Mouse (Mus musculus) kidney, embryonic 16.5 days (tissue): ENCODE measurements at regions not wholly inside any gene's neighbourhood (a gene's known extent, or its start where the extent isn't known, plus 50 kb on each side); places are given as distances from the start of the nearest gene placed in this dataset.
A peak's percentile ranks its signal among the peaks of the same experiment; 100 is the strongest.

Experiments
- ATAC-seq: fragments of 200-750 bp; cut with Nextera tagmentation; 2 replicates; pipeline ENCODE4 v1.8.0; 2017; ENCODE audit warnings: moderate TSS enrichment; ENCODE audit not compliant: low FRiP score, low TSS enrichment
- H3K27ac ChIP-seq: fragments of 300-500 bp; sonication (generic); 2 replicates; pipeline ENCODE4 v1.5.1; 2014; ENCODE audit warnings: low read length
- H3K27me3 ChIP-seq: fragments of 300-500 bp; sonication (generic); 2 replicates; pipeline ENCODE4 v1.6.1; 2014; ENCODE audit warnings: low read length, control low read depth, mixed read lengths; ENCODE audit not compliant: insufficient read depth
- H3K36me3 ChIP-seq: fragments of 300-500 bp; sonication (generic); 2 replicates; pipeline ENCODE4 v1.6.1; 2014; ENCODE audit warnings: low read length, control low read depth, mixed read lengths; ENCODE audit not compliant: insufficient read depth
- H3K4me1 ChIP-seq: fragments of 300-500 bp; sonication (generic); 2 replicates; pipeline ENCODE4 v1.6.1; 2014; ENCODE audit warnings: low read length, control low read depth, mixed read lengths; ENCODE audit not compliant: insufficient read depth
- H3K4me2 ChIP-seq: fragments of 300-500 bp; sonication (generic); replicated peaks from 2 replicates; pipeline ENCODE4 v1.6.1; 2014; ENCODE audit warnings: low read depth, low read length
- H3K4me3 ChIP-seq: fragments of 300-500 bp; sonication (generic); 2 replicates; pipeline ENCODE4 v1.5.1; 2014; ENCODE audit warnings: mild to moderate bottlenecking, low read length
- H3K9ac ChIP-seq: fragments of 300-500 bp; sonication (generic); replicated peaks from 2 replicates; pipeline ENCODE4 v1.6.1; 2014; ENCODE audit warnings: low read length
- H3K9me3 ChIP-seq: fragments of 300-500 bp; sonication (generic); 2 replicates; pipeline ENCODE4 v1.6.1; 2016; ENCODE audit warnings: low read length, control low read depth
- WGBS: fragments of 180-500 bp; shearing (Covaris S2); extraction: QIAGEN DNeasy Blood & Tissue Kit; methylation state at CpG from one replicate; pipeline ENCODE4 v1.1.7; 2014; 5-methylcytosine and 5-hydroxymethylcytosine counted together

DNA sequence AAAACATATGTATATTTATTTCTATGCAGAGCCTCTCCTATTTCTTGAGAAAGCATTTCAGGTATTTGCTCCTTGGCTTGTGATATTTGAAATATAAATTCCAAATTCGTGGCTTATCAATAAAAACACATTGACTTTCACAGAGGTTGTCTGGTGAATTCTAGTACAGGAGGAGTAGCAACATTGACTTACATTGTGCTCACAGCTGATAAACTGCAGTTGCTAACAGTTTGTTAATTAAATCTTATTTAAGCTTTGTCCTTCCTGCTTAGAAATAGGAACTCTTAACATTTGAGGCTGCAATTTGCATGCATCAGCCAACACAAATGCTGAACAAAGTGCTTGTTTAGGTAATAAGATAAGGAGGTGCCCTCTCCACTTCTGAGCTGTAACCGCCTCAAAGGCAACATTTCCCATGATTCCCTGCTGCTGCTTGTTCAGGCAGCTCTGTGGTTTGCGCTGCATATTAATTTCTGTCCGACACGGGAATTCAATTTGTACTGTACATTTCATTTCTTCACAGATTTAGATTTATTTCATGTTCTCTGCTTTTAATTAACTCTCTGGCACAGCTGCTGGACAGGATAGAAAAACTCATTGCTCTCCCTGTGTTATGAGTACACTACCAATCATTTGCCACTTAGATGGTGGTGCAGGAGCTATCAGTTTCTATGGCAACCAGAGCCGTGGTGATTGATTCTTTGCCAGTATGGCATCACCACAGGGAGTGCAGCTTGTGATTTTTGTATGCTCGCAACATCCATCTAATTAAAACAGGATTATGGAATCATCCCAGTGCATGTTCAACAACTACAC lies 219.0 kb downstream of the Zfp352 start:
- ATAC-seq = no peak
- no peak overlapping the region for H3K4me2 ChIP-seq

GRCm38 (mm10) chr4:90438191-90438922 lies 219.7 kb downstream of the Zfp352 start:
- Histone ChIP-seq H3K9ac (no peak overlapping the region), H3K4me3 (no peak overlapping the region), H3K4me1 (no peaks in the 10 kb centered on the region), H3K27ac (no peak overlapping the region), H3K27me3 (no peaks in the 10 kb centered on the region), H3K9me3 (no peaks in the 10 kb centered on the region), H3K4me2 (no peak overlapping the region), H3K36me3 (no peaks in the 10 kb centered on the region)
- ATAC-seq = 0 out of 2 replicates have a peak, but pooled peaks have one; percentile 59
- 80% methylated on average over 10 of the region's 10 CpGs for WGBS

More for the DNA sequence above, 219.0 kb downstream of the Zfp352 start:
- no peak overlapping the region for H3K4me3 ChIP-seq
- H3K27me3 ChIP-seq = no peaks in the 10 kb centered on the region
- no peak overlapping the region for H3K9ac ChIP-seq
- H3K9me3 ChIP-seq = no peaks in the 10 kb centered on the region
- 79% methylated on average over 7 of the region's 7 CpGs for WGBS
- H3K36me3 ChIP-seq = no peaks in the 10 kb centered on the region
- H3K4me1 ChIP-seq = no peaks in the 10 kb centered on the region
- H3K27ac ChIP-seq = no peak overlapping the region

DNA sequence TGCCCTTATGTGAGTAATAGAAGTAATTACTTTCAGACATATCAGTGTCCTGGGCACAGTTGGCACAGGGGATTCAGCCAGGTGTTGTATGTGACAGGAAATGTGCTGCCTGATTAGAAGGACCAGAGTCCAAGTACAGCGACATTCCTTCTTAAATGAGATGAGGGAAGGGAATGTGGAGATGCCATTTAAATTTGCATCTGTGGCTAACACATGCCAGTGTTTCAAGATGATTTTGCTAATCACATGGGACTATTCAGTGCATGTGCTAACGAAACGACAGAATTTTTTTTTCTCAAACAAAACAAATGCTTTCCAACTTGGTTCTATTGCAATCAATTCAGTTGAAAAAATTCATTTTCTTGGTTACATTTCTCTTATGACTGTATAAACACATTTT lies 226.6 kb downstream of the Zfp352 start:
- Histone ChIP-seq H3K9ac (no peak overlapping the region), H3K9me3 (no peaks in the 10 kb centered on the region)
- WGBS = 84% methylated on average over 3 of the region's 3 CpGs

GRCm38 (mm10) chr4:90452576-90452975 lies 234.0 kb downstream of the Zfp352 start:
- no peak for ATAC-seq
- no peak overlapping the region for H3K4me3 ChIP-seq
- H3K9ac ChIP-seq = no peak overlapping the region
- H3K27ac ChIP-seq = no peak overlapping the region
- no peaks in the 10 kb centered on the region for H3K36me3 ChIP-seq
- H3K27me3 ChIP-seq = no peaks in the 10 kb centered on the region
- no peaks in the 10 kb centered on the region for H3K9me3 ChIP-seq
- H3K4me1 ChIP-seq = no peaks in the 10 kb centered on the region
- H3K4me2 ChIP-seq = no peak overlapping the region

More for the DNA sequence above, 226.6 kb downstream of the Zfp352 start:
- H3K4me3 ChIP-seq = no peak overlapping the region
- H3K27ac ChIP-seq = no peak overlapping the region
- H3K4me1 ChIP-seq = no peaks in the 10 kb centered on the region
- no peaks in the 10 kb centered on the region for H3K27me3 ChIP-seq
- ATAC-seq = no peak
- H3K36me3 ChIP-seq = no peaks in the 10 kb centered on the region
- H3K4me2 ChIP-seq = no peak overlapping the region

- H3K27me3 ChIP-seq = no peaks in the 10 kb centered on the region
- WGBS = 92% methylated on average over 3 of the region's 3 CpGs
- H3K9ac ChIP-seq = no peak overlapping the region
- H3K36me3 ChIP-seq = no peaks in the 10 kb centered on the region
- no peak for ATAC-seq
- H3K4me3 ChIP-seq = no peak overlapping the region
- no peak overlapping the region for H3K4me2 ChIP-seq
- H3K4me1 ChIP-seq = no peaks in the 10 kb centered on the region
- no peak overlapping the region for H3K27ac ChIP-seq
- H3K9me3 ChIP-seq = no peaks in the 10 kb centered on the region
These were observed 234.4 kb downstream of the Zfp352 start for GRCm38 (mm10) chr4:90453029-90453428.

- no peak for ATAC-seq
- Histone ChIP-seq H3K9ac (no peak overlapping the region), H3K36me3 (no peaks in the 10 kb centered on the region), H3K4me1 (no peaks in the 10 kb centered on the region), H3K4me2 (no peak overlapping the region), H3K4me3 (no peak overlapping the region), H3K27ac (no peak overlapping the region), H3K27me3 (no peaks in the 10 kb centered on the region), H3K9me3 (no peaks in the 10 kb centered on the region)
- 75% methylated on average over 5 of the region's 5 CpGs for WGBS
These were observed 278.4 kb downstream of the Zfp352 start for GRCm38 (mm10) chr4:90496891-90497610.
